Mouse (Mus musculus): ENCODE measurements around the gene Procr. TPM values are rescaled to one million over a fixed set of nuclear protein-coding genes. Genes with fewer than 3 reads are reported as not detected.
A peak's percentile ranks its signal among the peaks of the same experiment; 100 is the strongest.

The Procr gene
- polyA plus RNA-seq, 1 experiment from 2014 or later, result 8.0 TPM

- no peaks in the 10 kb centered on the region for H3K27me3 ChIP-seq (ENCODE audit: control insufficient read depth, insufficient read depth, low read length)
- H3K4me2 ChIP-seq (ENCODE audit: low read length), result no peak overlapping the region
- H3K4me1 ChIP-seq (ENCODE audit: control insufficient read depth in 2 of 2, insufficient read depth in 2 of 2, low read length in 2 of 2), result peaks cover 3 to 6% of the 10 kb centered on the region in 2 experiments; a peak in 3 of 4 replicates
- no peak overlapping the region for H3K4me3 ChIP-seq (ENCODE audit: control insufficient read depth in 1 of 2, insufficient read depth in 1 of 2, low read depth in 1 of 2, low read length in 2 of 2)
- H3K27ac ChIP-seq (replicated peaks in 1 of 2; ENCODE audit: control insufficient read depth in 1 of 2, insufficient read depth in 1 of 2, low read depth in 2 of 2, low read length in 2 of 2), result no peak overlapping the region
- H3K36me3 ChIP-seq (ENCODE audit: control insufficient read depth, insufficient read depth, low read length), result peaks cover 13% of the 10 kb centered on the region
- no peak for ATAC-seq (ENCODE audit: insufficient number of reproducible peaks, insufficient read depth, low FRiP score, low read depth)
- no peaks in the 10 kb centered on the region for H3K9me3 ChIP-seq (ENCODE audit: control insufficient read depth, low read length)
- WGBS, result 35% methylated on average over 5 of the region's 5 CpGs
- H3K9ac ChIP-seq (ENCODE audit: low read length), result no peak overlapping the region
Measured at GRCm38 (mm10) chr2:155724036-155724435, 26.9 kb upstream of the Procr start.

- Histone ChIP-seq H3K4me2 (ENCODE audit: low read length) (no peak overlapping the region), H3K27ac (replicated peaks in 1 of 2; ENCODE audit: control insufficient read depth in 1 of 2, insufficient read depth in 1 of 2, low read depth in 2 of 2, low read length in 2 of 2) (no peak overlapping the region), H3K4me3 (ENCODE audit: control insufficient read depth in 1 of 2, insufficient read depth in 1 of 2, low read depth in 1 of 2, low read length in 2 of 2) (no peak overlapping the region), H3K27me3 (ENCODE audit: control insufficient read depth, insufficient read depth, low read length) (no peaks in the 10 kb centered on the region), H3K9me3 (ENCODE audit: control insufficient read depth, low read length) (no peaks in the 10 kb centered on the region), H3K9ac (ENCODE audit: low read length) (no peak overlapping the region), H3K4me1 (ENCODE audit: control insufficient read depth in 2 of 2, insufficient read depth in 2 of 2, low read length in 2 of 2) (peaks cover 3 to 7% of the 10 kb centered on the region in 2 experiments), H3K36me3 (ENCODE audit: control insufficient read depth, insufficient read depth, low read length) (peaks cover 9% of the 10 kb centered on the region)
- 77% methylated on average over 6 of the region's 6 CpGs for WGBS
- ATAC-seq (ENCODE audit: insufficient number of reproducible peaks, insufficient read depth, low FRiP score, low read depth), result no peak
Measured at GRCm38 (mm10) chr2:155724526-155724925, 26.4 kb upstream of the Procr start.

GRCm38 (mm10) chr2:155726302-155726701 is 24.6 kb upstream of the Procr start:
- no peak overlapping the region for H3K4me3 ChIP-seq (ENCODE audit: control insufficient read depth in 1 of 2, insufficient read depth in 1 of 2, low read depth in 1 of 2, low read length in 2 of 2)
- H3K9ac ChIP-seq (ENCODE audit: low read length), result no peak overlapping the region
- no peak overlapping the region for H3K27ac ChIP-seq (replicated peaks in 1 of 2; ENCODE audit: control insufficient read depth in 1 of 2, insufficient read depth in 1 of 2, low read depth in 2 of 2, low read length in 2 of 2)
- WGBS, result 90% methylated on average over 7 of the region's 7 CpGs
- peaks cover 3 to 9% of the 10 kb centered on the region in 2 experiments for H3K4me1 ChIP-seq (ENCODE audit: control insufficient read depth in 2 of 2, insufficient read depth in 2 of 2, low read length in 2 of 2)
- H3K4me2 ChIP-seq (ENCODE audit: low read length), result no peak overlapping the region
- no peak for ATAC-seq (ENCODE audit: insufficient number of reproducible peaks, insufficient read depth, low FRiP score, low read depth)
- no peaks in the 10 kb centered on the region for H3K27me3 ChIP-seq (ENCODE audit: control insufficient read depth, insufficient read depth, low read length)
- H3K9me3 ChIP-seq (ENCODE audit: control insufficient read depth, low read length), result no peaks in the 10 kb centered on the region
- H3K36me3 ChIP-seq (ENCODE audit: control insufficient read depth, insufficient read depth, low read length), result no peaks in the 10 kb centered on the region; the same call in 1 of the 2 replicates

GRCm38 (mm10) chr2:155727764-155728395 is 23.0 kb upstream of the Procr start:
- H3K4me3 ChIP-seq (ENCODE audit: control insufficient read depth in 1 of 2, insufficient read depth in 1 of 2, low read depth in 1 of 2, low read length in 2 of 2), result no peak overlapping the region
- H3K9me3 ChIP-seq (ENCODE audit: control insufficient read depth, low read length), result no peaks in the 10 kb centered on the region
- 76% methylated on average over 7 of the region's 7 CpGs for WGBS
- H3K36me3 ChIP-seq (ENCODE audit: control insufficient read depth, insufficient read depth, low read length), result no peaks in the 10 kb centered on the region; the same call in 1 of the 2 replicates
- ATAC-seq (ENCODE audit: insufficient number of reproducible peaks, insufficient read depth, low FRiP score, low read depth), result no peak
- H3K4me1 ChIP-seq (ENCODE audit: control insufficient read depth in 2 of 2, insufficient read depth in 2 of 2, low read length in 2 of 2), result peaks cover 3 to 9% of the 10 kb centered on the region in 2 experiments
- H3K4me2 ChIP-seq (ENCODE audit: low read length), result no peak overlapping the region
- no peak overlapping the region for H3K9ac ChIP-seq (ENCODE audit: low read length)
- H3K27me3 ChIP-seq (ENCODE audit: control insufficient read depth, insufficient read depth, low read length), result no peaks in the 10 kb centered on the region
- no peak overlapping the region for H3K27ac ChIP-seq (replicated peaks in 1 of 2; ENCODE audit: control insufficient read depth in 1 of 2, insufficient read depth in 1 of 2, low read depth in 2 of 2, low read length in 2 of 2)

- no peak for ATAC-seq (ENCODE audit: insufficient number of reproducible peaks, insufficient read depth, low FRiP score, low read depth)
- Histone ChIP-seq H3K4me2 (ENCODE audit: low read length) (peak overlapping the region; percentile 92), H3K9me3 (ENCODE audit: control insufficient read depth, low read length) (no peaks in the 10 kb centered on the region), H3K27ac (replicated peaks in 1 of 2; ENCODE audit: control insufficient read depth in 1 of 2, insufficient read depth in 1 of 2, low read depth in 2 of 2, low read length in 2 of 2) (no peak overlapping the region), H3K4me1 (ENCODE audit: control insufficient read depth in 2 of 2, insufficient read depth in 2 of 2, low read length in 2 of 2) (peaks cover 3 to 9% of the 10 kb centered on the region in 2 experiments), H3K4me3 (ENCODE audit: control insufficient read depth in 1 of 2, insufficient read depth in 1 of 2, low read depth in 1 of 2, low read length in 2 of 2) (peak overlapping the region; percentile 77 to 83), H3K27me3 (ENCODE audit: control insufficient read depth, insufficient read depth, low read length) (no peaks in the 10 kb centered on the region), H3K9ac (ENCODE audit: low read length) (peak overlapping the region; percentile 78), H3K36me3 (ENCODE audit: control insufficient read depth, insufficient read depth, low read length) (no peaks in the 10 kb centered on the region; the same call in 1 of the 2 replicates)
- WGBS, result 5% methylated on average over 15 of the region's 15 CpGs
Measured at GRCm38 (mm10) chr2:155728742-155729141, 22.2 kb upstream of the Procr start.

GRCm38 (mm10) chr2:155729158-155729645 is 21.7 kb upstream of the Procr start, which contains the start of gene Edem2:
Gene Edem2, minus strand, starts transcription at chr2:155729475.
- H3K4me1 ChIP-seq (ENCODE audit: control insufficient read depth in 2 of 2, insufficient read depth in 2 of 2, low read length in 2 of 2), result peaks cover 3 to 9% of the 10 kb centered on the region in 2 experiments
- no peaks in the 10 kb centered on the region for H3K36me3 ChIP-seq (ENCODE audit: control insufficient read depth, insufficient read depth, low read length)
- H3K9ac ChIP-seq (ENCODE audit: low read length), result peak within 1 kb of the TSS; percentile 78
- peak within 1 kb of the TSS; percentile 92 for H3K4me2 ChIP-seq (ENCODE audit: low read length)
- no peaks in the 10 kb centered on the region for H3K27me3 ChIP-seq (ENCODE audit: control insufficient read depth, insufficient read depth, low read length)
- WGBS, result under 1% methylated on average over 33 of the region's 33 CpGs
- peak within 1 kb of the TSS; percentile 77 to 83 for H3K4me3 ChIP-seq (ENCODE audit: control insufficient read depth in 1 of 2, insufficient read depth in 1 of 2, low read depth in 1 of 2, low read length in 2 of 2)
- peak; percentile 72 for ATAC-seq (ENCODE audit: insufficient number of reproducible peaks, insufficient read depth, low FRiP score, low read depth)
- H3K27ac ChIP-seq (replicated peaks in 1 of 2; ENCODE audit: control insufficient read depth in 1 of 2, insufficient read depth in 1 of 2, low read depth in 2 of 2, low read length in 2 of 2), result no peak within 1 kb of the TSS
- no peaks in the 10 kb centered on the region for H3K9me3 ChIP-seq (ENCODE audit: control insufficient read depth, low read length)

- Histone ChIP-seq H3K4me3 (ENCODE audit: control insufficient read depth in 1 of 2, insufficient read depth in 1 of 2, low read depth in 1 of 2, low read length in 2 of 2) (no peak overlapping the region), H3K27me3 (ENCODE audit: control insufficient read depth, insufficient read depth, low read length) (no peaks in the 10 kb centered on the region), H3K9ac (ENCODE audit: low read length) (no peak overlapping the region), H3K9me3 (ENCODE audit: control insufficient read depth, low read length) (no peaks in the 10 kb centered on the region), H3K4me2 (ENCODE audit: low read length) (no peak overlapping the region), H3K4me1 (ENCODE audit: control insufficient read depth in 2 of 2, insufficient read depth in 2 of 2, low read length in 2 of 2) (peaks cover 0 to 3% of the 10 kb centered on the region in 2 experiments; a peak in 1 of 4 replicates), H3K36me3 (ENCODE audit: control insufficient read depth, insufficient read depth, low read length) (no peaks in the 10 kb centered on the region), H3K27ac (replicated peaks in 1 of 2; ENCODE audit: control insufficient read depth in 1 of 2, insufficient read depth in 1 of 2, low read depth in 2 of 2, low read length in 2 of 2) (no peak overlapping the region)
- no peak for ATAC-seq (ENCODE audit: insufficient number of reproducible peaks, insufficient read depth, low FRiP score, low read depth)
- WGBS, result 67% methylated on average over 5 of the region's 5 CpGs
Measured at GRCm38 (mm10) chr2:155735080-155735479, 15.8 kb upstream of the Procr start.

Measured in heart, embryonic 14.5 days (tissue).